Mouse (Mus musculus): Measurements from ENCODE around the gene Igf2bp1.
"Not testable (repeated sequence)": the region's sequence is repeated elsewhere in the genome, so short reads cannot be mapped to it uniquely, and the experiment has no call there.

The Igf2bp1 gene

GRCm38 (mm10) chr11:95963304-95963703 is 42.4 kb downstream of the Igf2bp1 start:
- DNase-seq (ENCODE audit: low read depth, low spot score) = no peak

DNA sequence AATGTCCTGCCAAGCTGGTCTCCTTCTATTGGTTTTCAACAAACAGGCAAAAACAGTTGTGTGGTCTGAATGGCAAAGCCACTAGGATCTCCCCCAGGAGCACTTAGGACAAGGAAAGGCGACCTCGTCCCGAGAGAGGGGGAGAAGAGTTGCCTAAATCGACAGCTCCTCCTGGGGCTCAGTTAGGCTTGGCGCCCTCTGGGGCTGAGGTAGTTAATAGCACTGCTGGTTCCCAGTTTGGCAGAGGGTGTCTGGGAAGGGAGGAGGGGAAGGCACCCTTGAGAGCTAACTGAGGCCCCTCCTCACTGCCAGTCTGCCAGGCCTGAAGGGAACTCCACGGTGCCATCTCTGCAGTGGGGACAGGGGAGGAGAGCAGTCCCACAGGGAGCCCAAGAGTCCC is 46.6 kb downstream of the Igf2bp1 start:
- DNase-seq (ENCODE audit: low read depth, low spot score) = no peak

DNA sequence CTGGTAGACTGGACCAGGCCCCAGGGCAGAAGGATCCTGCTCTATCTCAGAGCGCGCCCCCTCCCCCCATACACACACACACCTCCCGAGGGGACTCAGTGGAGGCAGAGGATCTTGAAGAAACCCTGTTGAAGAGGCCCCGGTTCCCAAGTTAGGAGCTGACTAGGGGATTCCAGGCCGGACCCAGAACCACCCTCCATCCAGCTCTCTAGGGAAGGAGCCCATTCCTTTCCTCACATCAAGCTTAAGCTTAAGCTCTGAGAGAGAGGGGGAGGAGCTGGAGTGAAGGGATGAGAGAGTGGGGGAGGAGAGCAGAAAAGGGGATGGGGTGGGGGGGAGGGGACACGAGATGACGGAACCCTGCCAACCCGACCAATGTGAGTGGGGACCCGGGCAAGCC is 47.5 kb downstream of the Igf2bp1 start:
- DNase-seq (ENCODE audit: low read depth, low spot score) = no peak

GRCm38 (mm10) chr11:95957407-95957806 is 48.3 kb downstream of the Igf2bp1 start:
- no peak for DNase-seq (ENCODE audit: low read depth, low spot score)

GRCm38 (mm10) chr11:95953313-95953712 is 52.4 kb downstream of the Igf2bp1 start:
- DNase-seq (ENCODE audit: low read depth, low spot score) = no peak

- DNase-seq (ENCODE audit: low read depth, low spot score) = no peak
These were observed 59.8 kb downstream of the Igf2bp1 start for GRCm38 (mm10) chr11:95945838-95946472.

DNA sequence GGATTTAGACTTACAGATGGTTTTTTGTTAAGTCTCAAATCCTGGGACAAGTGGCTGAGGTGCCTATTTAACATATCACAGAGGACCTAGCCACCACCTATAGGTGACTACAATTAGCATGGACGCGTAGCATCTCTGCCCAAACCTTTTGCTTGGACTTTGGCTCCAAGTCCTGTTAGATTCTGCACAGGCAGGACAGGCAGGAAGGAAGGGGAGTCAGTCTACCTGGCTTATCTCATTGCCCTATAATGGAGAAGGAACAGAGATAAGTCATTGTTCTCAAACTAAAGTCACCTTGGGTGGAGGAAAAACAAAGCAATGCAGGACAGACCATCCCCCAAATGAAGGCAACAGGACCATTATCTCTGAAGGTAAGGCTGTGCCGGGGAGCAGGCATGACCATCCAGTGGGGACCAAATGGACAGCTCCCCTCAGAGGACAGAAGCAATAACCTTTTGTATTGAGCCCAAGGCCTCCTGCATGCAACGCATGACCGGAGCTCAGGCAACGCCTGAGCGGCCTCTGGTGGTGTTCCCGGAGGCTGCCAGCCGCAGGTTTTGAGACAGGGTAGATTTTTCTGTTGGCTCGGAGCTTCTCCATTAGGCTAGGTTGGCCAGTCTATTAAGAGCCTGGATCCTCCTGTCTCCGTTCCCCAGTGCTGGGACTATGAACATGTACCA is 65.8 kb downstream of the Igf2bp1 start:
- no peak for DNase-seq (ENCODE audit: low read depth, low spot score)

DNA sequence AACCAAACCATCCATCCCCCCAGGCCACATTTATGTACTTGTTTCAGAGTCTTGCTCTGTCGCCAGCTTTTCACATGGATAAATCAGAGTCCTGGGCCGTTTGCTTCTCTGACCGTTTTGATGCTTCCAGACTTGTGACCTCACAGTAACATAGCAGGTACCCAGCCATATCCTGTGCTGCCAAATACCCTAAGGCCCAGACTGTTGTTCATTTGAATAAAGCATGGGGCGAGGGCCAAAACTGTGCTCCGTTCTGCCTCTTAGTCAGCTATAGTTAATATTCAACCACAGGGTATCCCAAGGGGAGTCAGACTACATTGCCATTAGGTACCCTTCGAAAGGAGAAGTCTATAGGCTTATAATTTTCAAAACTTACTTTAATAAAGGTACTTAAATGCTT is 69.3 kb downstream of the Igf2bp1 start:
- DNase-seq (ENCODE audit: low read depth, low spot score) = no peak

DNA sequence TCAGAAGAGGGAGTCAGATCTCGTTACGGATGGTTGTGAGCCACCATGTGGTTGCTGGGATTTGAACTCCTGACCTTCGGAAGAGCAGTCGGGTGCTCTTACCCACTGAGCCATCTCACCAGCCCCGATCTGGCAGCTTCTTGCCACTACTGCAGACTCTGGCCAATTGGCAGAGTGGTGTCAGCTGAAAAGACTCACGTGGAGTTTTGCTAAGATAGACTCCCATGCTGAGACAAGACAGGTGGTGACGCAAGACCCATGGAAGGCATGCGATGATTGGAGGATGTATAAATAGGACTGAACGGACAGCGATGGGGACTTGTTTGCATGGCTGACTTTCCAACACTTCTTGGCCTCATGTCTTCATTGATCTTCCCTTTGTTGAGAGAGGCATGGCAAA is 73.6 kb downstream of the Igf2bp1 start:
- not testable (repeated sequence) for DNase-seq (ENCODE audit: low read depth, low spot score)

DNA sequence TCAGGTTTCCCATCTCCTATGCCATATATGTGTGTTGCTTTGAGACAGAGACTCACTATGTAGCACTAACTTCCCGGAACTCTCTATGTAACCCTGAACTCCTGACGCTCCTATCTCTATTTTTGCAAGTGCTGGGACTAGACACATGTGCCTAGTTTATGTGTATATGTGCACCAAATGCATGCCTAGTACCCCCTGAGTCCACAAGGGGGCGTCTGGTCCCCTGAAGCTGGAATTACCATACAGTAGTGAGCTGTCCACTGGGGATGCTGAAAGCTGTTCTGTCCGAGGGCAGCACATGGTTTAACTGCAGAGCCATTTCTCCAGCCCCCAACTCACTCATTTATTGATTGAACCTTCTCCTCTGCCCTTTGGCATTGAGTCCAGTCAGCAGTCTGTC is 79.3 kb downstream of the Igf2bp1 start:
- DNase-seq (ENCODE audit: low read depth, low spot score) = no peak

GRCm38 (mm10) chr11:95925976-95926375 is 79.8 kb downstream of the Igf2bp1 start:
- no peak for DNase-seq (ENCODE audit: low read depth, low spot score)

DNA sequence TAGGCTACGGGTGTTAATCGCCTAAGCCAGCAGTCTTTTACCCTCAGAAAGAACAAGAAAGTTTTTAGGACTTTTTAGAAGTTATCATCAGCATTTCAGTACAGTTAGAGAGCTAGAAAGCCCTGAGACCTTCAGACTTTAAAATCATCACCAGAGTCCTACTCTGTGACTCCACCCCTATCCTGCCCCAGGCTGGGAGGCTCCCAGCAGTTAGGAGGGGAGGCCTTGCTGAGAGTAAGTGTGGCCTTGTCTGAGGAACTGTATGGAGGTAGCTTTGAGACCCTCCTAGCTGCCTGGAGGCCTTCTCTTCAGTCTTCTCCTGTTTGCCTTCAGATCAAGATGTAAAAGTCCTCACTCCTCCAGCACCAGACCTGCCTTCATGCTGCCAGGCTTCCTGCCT is 81.5 kb downstream of the Igf2bp1 start:
- DNase-seq (ENCODE audit: low read depth, low spot score) = no peak

- not testable (repeated sequence) for DNase-seq (ENCODE audit: low read depth, low spot score)
These were observed 82.3 kb downstream of the Igf2bp1 start for GRCm38 (mm10) chr11:95923477-95923876.

DNA sequence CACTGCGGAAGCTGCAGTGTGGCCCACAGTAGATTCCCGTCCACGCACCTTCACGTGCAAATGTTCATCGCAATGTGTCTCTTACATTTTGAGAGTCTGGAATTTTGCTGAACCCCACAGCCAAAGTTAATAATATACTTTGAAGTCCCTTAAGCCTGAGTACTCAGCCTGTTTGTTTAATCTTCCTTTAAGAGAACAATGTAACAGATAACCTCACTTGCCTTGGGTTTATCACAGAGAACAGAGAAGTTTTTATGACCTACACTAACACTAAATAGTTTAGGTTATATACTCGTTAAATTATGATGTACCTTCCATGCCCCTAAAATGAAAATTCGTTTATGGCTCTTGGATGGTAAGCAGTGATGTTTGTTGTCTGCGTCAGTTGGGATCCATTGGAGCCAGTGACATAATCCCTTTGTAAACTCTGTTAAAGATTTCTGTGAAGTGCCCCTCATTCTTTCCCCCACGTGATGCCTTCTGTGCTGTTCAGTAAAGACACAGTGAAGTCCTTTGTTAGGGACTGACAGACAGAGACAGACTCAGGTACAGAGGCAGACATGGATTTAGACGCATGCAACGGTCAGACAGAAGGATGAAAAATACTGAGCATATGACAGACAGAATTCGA is 83.6 kb downstream of the Igf2bp1 start:
- no peak for DNase-seq (ENCODE audit: low read depth, low spot score)

- DNase-seq (ENCODE audit: low read depth, low spot score) = no peak
These were observed 89.3 kb downstream of the Igf2bp1 start for GRCm38 (mm10) chr11:95916426-95916825.

- DNase-seq (ENCODE audit: low read depth, low spot score) = no peak
These were observed 90.6 kb downstream of the Igf2bp1 start for GRCm38 (mm10) chr11:95915006-95915710.

DNA sequence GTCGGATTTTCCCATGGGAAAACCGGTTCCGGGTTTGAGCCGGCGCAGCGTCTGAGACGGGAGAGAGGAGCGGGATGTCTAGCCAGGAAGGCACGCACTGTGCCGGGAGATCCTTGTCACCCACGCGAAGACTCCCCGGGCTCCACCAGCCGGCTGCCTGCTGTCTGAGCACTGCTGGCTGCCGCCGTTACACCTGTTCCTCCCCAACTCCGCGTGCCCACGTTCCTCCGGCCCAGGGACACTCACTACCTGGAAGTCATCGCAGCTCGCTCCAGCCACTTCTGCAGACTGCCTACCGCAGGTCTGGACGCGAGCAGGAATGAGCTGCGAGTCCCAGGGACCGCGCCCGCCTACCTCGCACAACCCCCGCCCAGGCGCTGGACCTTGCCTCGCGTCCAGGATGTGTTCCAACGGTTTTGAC is 91.2 kb downstream of the Igf2bp1 start, which contains the start of gene B4galnt2:
B4galnt2 (minus strand) TSS at position 321 of the 421 bp plus-strand sequence.
- no peak for DNase-seq (ENCODE audit: low read depth, low spot score)

DNA sequence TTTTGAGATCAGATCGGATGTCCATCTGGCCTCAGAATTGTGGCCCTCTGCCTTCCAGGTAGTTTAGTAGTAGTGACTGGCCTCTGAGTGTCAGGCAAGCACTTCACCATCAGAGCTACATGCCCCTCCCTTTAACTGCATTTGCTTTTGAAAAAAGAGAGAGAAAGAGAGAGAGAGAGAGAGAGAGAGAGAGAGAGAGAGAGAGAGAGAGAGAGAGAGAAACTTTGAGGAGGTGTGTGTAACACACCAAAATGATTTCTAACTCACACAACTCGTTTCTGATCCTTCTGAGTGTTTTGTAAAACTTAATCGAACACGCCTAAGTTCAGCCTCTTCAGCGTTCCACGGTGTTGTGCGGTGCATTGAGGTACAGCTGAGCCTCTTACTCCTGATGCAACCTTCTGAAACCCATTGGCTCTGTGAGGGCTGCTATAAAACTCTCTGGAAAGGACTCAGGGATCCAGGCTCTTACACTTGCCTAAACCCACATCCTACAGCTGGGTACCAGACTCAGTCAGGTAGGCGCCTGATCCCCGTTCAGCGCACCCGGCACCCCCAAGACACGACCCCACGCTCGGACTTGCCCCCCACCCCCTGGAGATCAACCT is 91.7 kb downstream of the Igf2bp1 start:
- no peak for DNase-seq (ENCODE audit: low read depth, low spot score)

- DNase-seq (ENCODE audit: low read depth, low spot score) = no peak
These were observed 94.2 kb downstream of the Igf2bp1 start for GRCm38 (mm10) chr11:95911579-95911978.

DNA sequence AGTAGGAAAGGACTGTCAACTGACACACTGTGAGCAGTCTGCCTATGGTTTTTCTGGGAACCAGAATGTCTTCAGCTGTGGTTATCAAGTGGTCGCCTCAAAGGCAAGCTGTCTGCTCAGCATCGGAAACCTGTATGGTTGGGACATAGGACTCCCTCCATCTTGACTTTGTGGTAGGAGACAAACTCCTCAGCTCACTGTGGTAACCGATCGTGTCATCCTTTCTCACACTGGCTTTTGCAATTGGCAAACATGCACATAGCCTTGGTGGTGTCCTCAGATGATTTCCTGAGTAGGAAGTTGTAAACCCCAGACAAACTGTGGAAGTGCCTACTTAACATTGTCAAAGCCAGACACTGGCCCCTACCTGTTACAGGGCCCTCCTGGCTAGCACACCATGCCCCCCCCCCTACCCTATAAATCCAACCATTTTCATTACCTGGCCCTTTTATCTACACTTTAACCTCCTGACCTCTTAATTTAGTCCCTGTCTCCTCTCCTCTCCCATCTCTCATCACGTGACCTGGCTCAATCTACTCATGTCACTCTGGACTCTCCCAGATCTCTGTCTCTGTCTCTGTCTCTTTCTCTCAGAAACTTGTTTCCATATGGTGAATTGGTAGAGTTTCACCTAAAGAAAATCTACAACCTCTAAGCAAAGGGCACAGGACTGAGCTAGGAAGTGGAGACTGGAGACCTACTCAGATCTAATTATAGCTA is 97.8 kb downstream of the Igf2bp1 start:
- DNase-seq (ENCODE audit: low read depth, low spot score) = no peak

All from telencephalon, adult 2 months (tissue).